28 mouse cellular contexts compared by ENCODE assay signal in genomic region chr1:104796146-104796545, GRCm38 (mm10). TPM values are rescaled to one million over a fixed set of nuclear protein-coding genes. Genes with fewer than 3 reads are reported as not detected.
DNase-seq lines count a peak whose midpoint lies in the region; ATAC-seq and TF ChIP-seq lines count a peak whose summit lies in the region.
"Had no signal": no experiment of that assay in that cellular context is flagged by ENCODE, and none has a peak within 500 bp of the region (broad histone marks: within the 10 kb centered on the region; RNA-seq: fewer than 3 reads in every experiment).

No protein-coding gene starts in this region.

- H3K4me1 ChIP-seq in forebrain, embryonic 15.5 days: peaks cover 7% of the 10 kb centered on the region
- H3K4me1 ChIP-seq in forebrain, embryonic 10.5 days: 0 out of 2 replicates have a peak, but pooled peaks cover 4% of the 10 kb centered on the region
- H3K4me1 ChIP-seq in hindbrain, embryonic 14.5 days (replicated peaks; ENCODE audit: control insufficient read depth, insufficient read depth, low read length): peaks cover 9% of the 10 kb centered on the region; the same call in 1 of the 2 replicates
- no peaks in the 10 kb centered on the region for H3K4me1 ChIP-seq in hindbrain, embryonic 13.5 days (replicated peaks)
- H3K4me1 ChIP-seq: embryonic facial prominence, embryonic 15.5 days; kidney, embryonic 15.5 days; limb, embryonic 10.5 days; liver, embryonic 15.5 days; lung, embryonic 15.5 days; megakaryocyte, embryonic 14.5 days; stomach, embryonic 15.5 days had no signal

- WGBS in forebrain, embryonic 15.5 days: 42% methylated on average over 3 of the region's 3 CpGs
- WGBS in forebrain, embryonic 10.5 days: 89% methylated on average over 3 of the region's 3 CpGs
- 49% methylated on average over 3 of the region's 3 CpGs for WGBS in hindbrain, embryonic 14.5 days
- 65% methylated on average over 3 of the region's 3 CpGs for WGBS in hindbrain, embryonic 13.5 days

- no peak overlapping the region for H3K4me3 ChIP-seq in forebrain, embryonic 15.5 days
- no peak overlapping the region for H3K4me3 ChIP-seq in forebrain, embryonic 10.5 days
- no peak overlapping the region for H3K4me3 ChIP-seq in hindbrain, embryonic 14.5 days (replicated peaks; ENCODE audit: low read length)
- H3K4me3 ChIP-seq in hindbrain, embryonic 13.5 days: no peak overlapping the region
- H3K4me3 ChIP-seq: embryonic facial prominence, embryonic 15.5 days; kidney, embryonic 15.5 days; limb, embryonic 10.5 days; liver, embryonic 15.5 days; lung, embryonic 15.5 days; megakaryocyte, embryonic 14.5 days; stomach, embryonic 15.5 days had no signal

- no peak; the same call in 1 of the 2 replicates for ATAC-seq in forebrain, embryonic 15.5 days (replicated peaks)
- ATAC-seq in hindbrain, embryonic 14.5 days (ENCODE audit: low FRiP score): 0 out of 2 replicates have a peak, but pooled peaks have one; percentile 40
- no peak for ATAC-seq in hindbrain, embryonic 13.5 days (ENCODE audit: low FRiP score)

- TF ChIP-seq POLR2A in brain, embryonic 14.5 days (IDR thresholded peaks at IDR 0.05; ENCODE audit: borderline replicate concordance, extremely low read depth, insufficient read depth, insufficient read length, poor library complexity, severe bottlenecking): no peak

- no peaks in the 10 kb centered on the region for H3K9me3 ChIP-seq in forebrain, embryonic 15.5 days
- no peaks in the 10 kb centered on the region for H3K9me3 ChIP-seq in forebrain, embryonic 10.5 days
- no peaks in the 10 kb centered on the region for H3K9me3 ChIP-seq in hindbrain, embryonic 14.5 days (ENCODE audit: control insufficient read depth, low read length)
- H3K9me3 ChIP-seq in hindbrain, embryonic 13.5 days: no peaks in the 10 kb centered on the region
- H3K9me3 ChIP-seq: embryonic facial prominence, embryonic 15.5 days; kidney, embryonic 15.5 days; limb, embryonic 10.5 days; liver, embryonic 15.5 days; lung, embryonic 15.5 days; stomach, embryonic 15.5 days had no signal

- no peak for TF ChIP-seq CTCF in brain, embryonic 14.5 days (IDR thresholded peaks at IDR 0.05; ENCODE audit: borderline replicate concordance, extremely low read depth, insufficient read depth, insufficient read length)

- no peak overlapping the region for H3K4me2 ChIP-seq in forebrain, embryonic 15.5 days (replicated peaks)
- H3K4me2 ChIP-seq in hindbrain, embryonic 14.5 days (replicated peaks): no peak overlapping the region
- no peak overlapping the region for H3K4me2 ChIP-seq in hindbrain, embryonic 13.5 days
- H3K4me2 ChIP-seq: embryonic facial prominence, embryonic 15.5 days; kidney, embryonic 15.5 days; liver, embryonic 15.5 days; lung, embryonic 15.5 days; stomach, embryonic 15.5 days had no signal

- H3K9ac ChIP-seq in forebrain, embryonic 15.5 days (replicated peaks): no peak overlapping the region
- H3K9ac ChIP-seq in hindbrain, embryonic 14.5 days: no peak overlapping the region
- H3K9ac ChIP-seq in hindbrain, embryonic 13.5 days: no peak overlapping the region
- H3K9ac ChIP-seq: embryonic facial prominence, embryonic 15.5 days; kidney, embryonic 15.5 days; liver, embryonic 15.5 days; lung, embryonic 15.5 days; stomach, embryonic 15.5 days had no signal

- DNase-seq in forebrain, embryonic 10.5 days (ENCODE audit: extremely low spot score, low spot score): no peak
- DNase-seq in hindbrain, embryonic 14.5 days (ENCODE audit: low spot score): no peak
- DNase-seq in layer of hippocampus, adult 9-11 months: peak; percentile 56
- DNase-seq in layer of hippocampus, adult 8-10 months (ENCODE audit: low spot score in 2 of 2): no peak
- DNase-seq in brain, embryonic 14.5 days (ENCODE audit: low read depth): peak; percentile 41
- DNase-seq: adrenal gland, postnatal 10 days; cerebellum, adult 8-10 months; gastrocnemius, postnatal 14 days; heart, adult 11 months; heart, postnatal 36 days; kidney, adult 11 months; kidney, postnatal 4 days; liver; lung, postnatal 36 days; thymus, adult 2 months; thymus, postnatal 4 days had no signal

- 0 out of 2 replicates have a peak overlapping the region, but pooled peaks have one; percentile 6 for H3K27ac ChIP-seq in forebrain, embryonic 15.5 days (replicated peaks)
- no peak overlapping the region for H3K27ac ChIP-seq in forebrain, embryonic 10.5 days
- no peak overlapping the region for H3K27ac ChIP-seq in hindbrain, embryonic 14.5 days
- H3K27ac ChIP-seq in hindbrain, embryonic 13.5 days: no peak overlapping the region
- H3K27ac ChIP-seq: embryonic facial prominence, embryonic 15.5 days; kidney, embryonic 15.5 days; limb, embryonic 10.5 days; liver, embryonic 15.5 days; lung, embryonic 15.5 days; stomach, embryonic 15.5 days had no signal

- no peaks in the 10 kb centered on the region for H3K27me3 ChIP-seq in forebrain, embryonic 15.5 days
- H3K27me3 ChIP-seq in forebrain, embryonic 10.5 days (ENCODE audit: poor library complexity, severe bottlenecking): no peaks in the 10 kb centered on the region
- no peaks in the 10 kb centered on the region for H3K27me3 ChIP-seq in hindbrain, embryonic 14.5 days (ENCODE audit: control insufficient read depth, insufficient read depth, low read length)
- H3K27me3 ChIP-seq in hindbrain, embryonic 13.5 days: no peaks in the 10 kb centered on the region
- H3K27me3 ChIP-seq: embryonic facial prominence, embryonic 15.5 days; kidney, embryonic 15.5 days; liver, embryonic 15.5 days; lung, embryonic 15.5 days; megakaryocyte, embryonic 14.5 days; stomach, embryonic 15.5 days had no signal

- no peaks in the 10 kb centered on the region for H3K36me3 ChIP-seq in forebrain, embryonic 15.5 days
- no peaks in the 10 kb centered on the region for H3K36me3 ChIP-seq in forebrain, embryonic 10.5 days (replicated peaks)
- no peaks in the 10 kb centered on the region for H3K36me3 ChIP-seq in hindbrain, embryonic 14.5 days (replicated peaks; ENCODE audit: control insufficient read depth, insufficient read depth)
- no peaks in the 10 kb centered on the region for H3K36me3 ChIP-seq in hindbrain, embryonic 13.5 days
- H3K36me3 ChIP-seq: embryonic facial prominence, embryonic 15.5 days; kidney, embryonic 15.5 days; limb, embryonic 10.5 days; liver, embryonic 15.5 days; lung, embryonic 15.5 days; stomach, embryonic 15.5 days had no signal

RNA-seq across cellular contexts. Expression of gene Cdh20, which starts 27.8 kb away (rescaled TPM):
- 1.1 and 1.2 TPM in 2 replicates for polyA plus RNA-seq in forebrain, embryonic 15.5 days (2015; fragmentation: Nextera tagmentation; extraction: Ambion mirVana)
- polyA plus RNA-seq in forebrain, embryonic 10.5 days (2016; fragmentation: Nextera tagmentation; extraction: Ambion mirVana): 1.7 and 1.9 TPM in 2 replicates
- polyA plus RNA-seq in hindbrain, embryonic 14.5 days (2014; fragmentation: Nextera tagmentation; extraction: Ambion mirVana): 1.4 and 1.6 TPM in 2 replicates
- polyA plus RNA-seq in hindbrain, embryonic 13.5 days (2015; fragmentation: Nextera tagmentation; extraction: Ambion mirVana): 1.7 and 2.1 TPM in 2 replicates
- total RNA-seq in layer of hippocampus, adult 8-10 months (2022): 10 to 100 TPM; 14.1 to 17.7 (median 16.0) TPM
- polyA plus RNA-seq in brain, embryonic 14.5 days (2012; rRNA removed): 3.0 and 5.6 TPM in 2 replicates
- total RNA-seq: common myeloid progenitor, adult 5-6 weeks; monocyte, adult 5-6 weeks; neutrophil, adult 5-6 weeks had no signal
- polyA plus RNA-seq: liver, embryonic 15.5 days had no signal

Comparison
In these comparisons a context has a peak if more than half of its experiments do, and no peak if none do; other contexts are left out.
1. DNase-seq: peak in layer of hippocampus, adult 9-11 months (single experiment) and brain, embryonic 14.5 days (single experiment); none in forebrain, embryonic 10.5 days (single experiment), hindbrain, embryonic 14.5 days (single experiment) and layer of hippocampus, adult 8-10 months (0 of 2).